Mouse (Mus musculus) G1E (cell line): Measurements from ENCODE around the gene Pitx1. TPM values are rescaled to one million over a fixed set of nuclear protein-coding genes. Genes with fewer than 3 reads are reported as not detected.

Source experiments
- ATAC-seq: 2 replicates; pipeline ENCODE4 v1.8.0; 2016; ENCODE audit warnings: mild to moderate bottlenecking; ENCODE audit not compliant: insufficient number of reproducible peaks, poor library complexity, low FRiP score, severe bottlenecking; ENCODE audit errors: extremely low read depth
- DNase-seq: peaks from one replicate; pipeline ENCODE4 v3.0.0; 2012; ENCODE audit warnings: low spot score
- H3K27me3 ChIP-seq: 2 replicates; pipeline ENCODE4 v1.6.1; 2012; ENCODE audit warnings: mild to moderate bottlenecking, low read length, inconsistent platforms; ENCODE audit not compliant: insufficient read depth
- H3K36me3 ChIP-seq: replicated peaks from 2 replicates; pipeline ENCODE3; 2012; ENCODE audit warnings: mild to moderate bottlenecking, inconsistent platforms
- H3K4me1 ChIP-seq: 2 replicates; pipeline ENCODE4 v1.6.1; 2012; ENCODE audit warnings: low read depth, low read length, inconsistent platforms, mixed read lengths; ENCODE audit not compliant: insufficient read depth
- H3K4me3 ChIP-seq: 2 replicates; pipeline ENCODE4 v1.5.1; 2012; ENCODE audit warnings: low read depth, mild to moderate bottlenecking, inconsistent platforms, low read length, moderate library complexity, mixed read lengths
- H3K9me3 ChIP-seq: replicated peaks from 2 replicates; pipeline ENCODE4 v1.6.1; 2012; ENCODE audit warnings: inconsistent platforms
- CTCF ChIP-seq: IDR thresholded peaks from 2 replicates; pipeline ENCODE4 v1.5.1; 2012; ENCODE audit warnings: low read depth, low read length, inconsistent platforms, mixed read lengths
- GATA2 ChIP-seq: IDR thresholded peaks from 2 replicates; pipeline ENCODE4 v1.6.1; 2012; ENCODE audit warnings: low read depth, low read length, inconsistent platforms, borderline replicate concordance
- polyA plus RNA-seq: library from polyadenylated mRNA; stranded (reverse); fragments of >175 nt; gene quantifications from 2 replicates; pipeline ENCODE4 v1.2.3, GENCODE M21; 2012
- total RNA-seq, 2 experiments: library from RNA; stranded (forward) in 1 of 2; stranded (reverse) in 1 of 2; fragments of 200-1000 nt in 1 of 2; fragments of >200 nt in 1 of 2; fragmentation: Nextera tagmentation in 1 of 2; gene quantifications; 2 replicates each; pipeline ENCODE4 v1.2.3; 2014 to 2017

Pitx1 gene
- total and polyA plus RNA-seq, 3 experiments: not detected

DNA sequence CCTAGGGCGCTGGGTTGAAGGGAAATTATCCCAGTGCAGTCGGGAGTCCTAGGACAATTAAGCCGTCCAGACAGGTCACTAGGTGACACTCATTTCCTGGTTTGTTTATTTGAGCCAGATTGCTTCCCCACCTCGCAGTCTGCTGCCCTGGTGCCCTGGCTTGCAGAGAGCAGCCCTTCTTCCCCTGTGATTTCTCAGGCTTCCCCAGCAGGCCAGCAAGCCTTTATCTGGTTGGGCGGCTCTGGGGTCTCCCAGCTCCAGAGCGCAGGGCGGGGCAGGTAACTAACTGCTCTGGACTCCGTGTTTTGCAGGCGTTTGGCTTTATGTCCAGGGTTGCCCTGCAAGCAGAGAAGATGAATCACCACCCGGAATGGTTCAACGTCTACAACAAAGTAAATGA, 60.9 kb downstream of the Pitx1 start:
- H3K4me1 ChIP-seq: no peaks in the 10 kb centered on the region
- ATAC-seq: no peak
- H3K9me3 ChIP-seq: no peaks in the 10 kb centered on the region
- DNase-seq: no peak
- TF ChIP-seq GATA2: no peak
- no peak for TF ChIP-seq CTCF
- no peak overlapping the region for H3K4me3 ChIP-seq
- peaks cover 10% of the 10 kb centered on the region for H3K36me3 ChIP-seq
- H3K27me3 ChIP-seq: no peaks in the 10 kb centered on the region

Other genes starting within 250 kb of the Pitx1 start
- 7.4 and 10.6 TPM in 2 replicates for gene B4galt7, start 236.3 kb downstream of the Pitx1 start, total RNA-seq (2014; fragmentation: Nextera tagmentation)
- gene B4galt7, start 236.3 kb downstream of the Pitx1 start, total RNA-seq (2017): 16.7 and 17.6 TPM in 2 replicates
- gene B4galt7, start 236.3 kb downstream of the Pitx1 start, polyA plus RNA-seq: 15.2 and 15.4 TPM in 2 replicates
- 27.2 and 27.4 TPM in 2 replicates for gene Caml, start 213.2 kb downstream of the Pitx1 start, total RNA-seq (2014; fragmentation: Nextera tagmentation)
- gene Caml, start 213.2 kb downstream of the Pitx1 start, total RNA-seq (2017): 33.8 and 37.2 TPM in 2 replicates
- gene Caml, start 213.2 kb downstream of the Pitx1 start, polyA plus RNA-seq: 24.5 and 25.2 TPM in 2 replicates
- gene Ddx46, start 201.2 kb downstream of the Pitx1 start, total RNA-seq (2014; fragmentation: Nextera tagmentation): 86.6 and 93.9 TPM in 2 replicates
- 92.4 and 129 TPM in 2 replicates for gene Ddx46, start 201.2 kb downstream of the Pitx1 start, total RNA-seq (2017)
- gene Ddx46, start 201.2 kb downstream of the Pitx1 start, polyA plus RNA-seq: 29.9 and 38.6 TPM in 2 replicates
- 84.0 and 88.9 TPM in 2 replicates for gene B230219D22Rik, start 143.1 kb downstream of the Pitx1 start, total RNA-seq (2014; fragmentation: Nextera tagmentation)
- 58.4 and 64.2 TPM in 2 replicates for gene B230219D22Rik, start 143.1 kb downstream of the Pitx1 start, total RNA-seq (2017)
- 20.3 and 28.2 TPM in 2 replicates for gene B230219D22Rik, start 143.1 kb downstream of the Pitx1 start, polyA plus RNA-seq
- gene Txndc15, start 121.5 kb downstream of the Pitx1 start, total RNA-seq (2014; fragmentation: Nextera tagmentation): 14.0 and 15.0 TPM in 2 replicates
- gene Txndc15, start 121.5 kb downstream of the Pitx1 start, total RNA-seq (2017): 36.8 and 43.6 TPM in 2 replicates
- 11.6 and 14.0 TPM in 2 replicates for gene Txndc15, start 121.5 kb downstream of the Pitx1 start, polyA plus RNA-seq
- gene Pcbd2, start 108.8 kb downstream of the Pitx1 start, total RNA-seq (2014; fragmentation: Nextera tagmentation): 13.1 and 19.2 TPM in 2 replicates
- 30.3 and 30.9 TPM in 2 replicates for gene Pcbd2, start 108.8 kb downstream of the Pitx1 start, total RNA-seq (2017)
- 43.4 and 59.1 TPM in 2 replicates for gene Pcbd2, start 108.8 kb downstream of the Pitx1 start, polyA plus RNA-seq
- gene Catsper3, start 51.6 kb downstream of the Pitx1 start, total RNA-seq (2014; fragmentation: Nextera tagmentation): not detected in 2 replicates
- not detected in 2 replicates for gene Catsper3, start 51.6 kb downstream of the Pitx1 start, total RNA-seq (2017)
- not detected in 2 replicates for gene Catsper3, start 51.6 kb downstream of the Pitx1 start, polyA plus RNA-seq